Mouse (Mus musculus) kidney, embryonic 14.5 days (tissue): Measurements from ENCODE around the gene Trim63. TPM values are rescaled to one million over a fixed set of nuclear protein-coding genes. Genes with fewer than 3 reads are reported as not detected.

ENCODE experiments used
- ATAC-seq: fragments of 200-750 bp; cut with Nextera tagmentation; 2 replicates; pipeline ENCODE4 v1.8.0; 2017; ENCODE audit warnings: moderate number of reproducible peaks, mild to moderate bottlenecking, moderate TSS enrichment, moderate library complexity; ENCODE audit not compliant: low FRiP score, low TSS enrichment
- H3K27ac ChIP-seq: fragments of 300-500 bp; sonication (generic); 2 replicates; pipeline ENCODE4 v1.5.1; 2014; ENCODE audit warnings: low read depth, mild to moderate bottlenecking, low read length, moderate library complexity, mixed read lengths
- H3K27me3 ChIP-seq: fragments of 300-500 bp; sonication (generic); 2 replicates; pipeline ENCODE4 v1.6.1; 2014; ENCODE audit warnings: mild to moderate bottlenecking, low read length; ENCODE audit not compliant: control insufficient read depth, insufficient read depth
- H3K36me3 ChIP-seq: fragments of 300-500 bp; sonication (generic); 2 replicates; pipeline ENCODE4 v1.6.1; 2014; ENCODE audit warnings: low read length, mixed read lengths; ENCODE audit not compliant: control insufficient read depth, insufficient read depth
- H3K4me1 ChIP-seq: fragments of 300-500 bp; sonication (generic); 2 replicates; pipeline ENCODE4 v1.6.1; 2014; ENCODE audit warnings: low read length, mixed read lengths; ENCODE audit not compliant: control insufficient read depth, insufficient read depth
- H3K4me2 ChIP-seq: fragments of 300-500 bp; sonication (generic); replicated peaks from 2 replicates; pipeline ENCODE4 v1.6.1; 2014; ENCODE audit warnings: low read depth, mild to moderate bottlenecking, low read length
- H3K4me3 ChIP-seq: fragments of 300-500 bp; sonication (generic); 2 replicates; pipeline ENCODE4 v1.5.1; 2014; ENCODE audit warnings: mild to moderate bottlenecking, low read length
- H3K9ac ChIP-seq: fragments of 300-500 bp; sonication (generic); 2 replicates; pipeline ENCODE4 v1.6.1; 2014; ENCODE audit warnings: low read depth, mild to moderate bottlenecking, low read length, moderate library complexity
- H3K9me3 ChIP-seq: fragments of 300-500 bp; sonication (generic); 2 replicates; pipeline ENCODE4 v1.6.1; 2016; ENCODE audit warnings: low read length; ENCODE audit not compliant: control insufficient read depth
- WGBS: fragments of 180-500 bp; shearing (Covaris S2); extraction: QIAGEN DNeasy Blood & Tissue Kit; methylation state at CpG from one replicate; pipeline ENCODE4 v1.1.7; 2014; 5-methylcytosine and 5-hydroxymethylcytosine counted together
- polyA plus RNA-seq: library from polyadenylated mRNA; unstranded; fragments of >200 nt; fragmentation: Nextera tagmentation; extraction: Ambion mirVana; gene quantifications from 2 replicates; pipeline ENCODE4 v1.2.1, GENCODE M21; 2014

Trim63 gene
- polyA plus RNA-seq, 1 experiment from 2014 or later = 0.88 TPM

GRCm38 (mm10) chr4:134296523-134296922, 18.4 kb upstream of the Trim63 start:
- H3K4me2 ChIP-seq = no peak overlapping the region
- no peak for ATAC-seq
- H3K36me3 ChIP-seq = no peaks in the 10 kb centered on the region
- H3K27me3 ChIP-seq = peaks cover 12% of the 10 kb centered on the region
- no peak overlapping the region for H3K27ac ChIP-seq
- H3K4me3 ChIP-seq = no peak overlapping the region
- H3K9ac ChIP-seq = no peak overlapping the region
- H3K4me1 ChIP-seq = no peaks in the 10 kb centered on the region
- H3K9me3 ChIP-seq = 0 out of 2 replicates have a peak, but pooled peaks cover 3% of the 10 kb centered on the region
- WGBS = 91% methylated on average over 4 of the region's 4 CpGs

- Histone ChIP-seq H3K27ac (no peak overlapping the region), H3K9ac (no peak overlapping the region), H3K9me3 (0 out of 2 replicates have a peak, but pooled peaks cover 3% of the 10 kb centered on the region), H3K4me3 (no peak overlapping the region), H3K4me1 (no peaks in the 10 kb centered on the region), H3K27me3 (peaks cover 12% of the 10 kb centered on the region), H3K4me2 (no peak overlapping the region), H3K36me3 (no peaks in the 10 kb centered on the region)
- WGBS = 86% methylated on average over 8 of the region's 8 CpGs
- ATAC-seq = no peak
Observed at GRCm38 (mm10) chr4:134297369-134297768, 17.6 kb upstream of the Trim63 start.

GRCm38 (mm10) chr4:134298626-134299497, 16.1 kb upstream of the Trim63 start:
- H3K27me3 ChIP-seq = peaks cover 3% of the 10 kb centered on the region; the same call in 1 of the 2 replicates
- no peak for ATAC-seq
- 78% methylated on average over 19 of the region's 19 CpGs for WGBS
- H3K27ac ChIP-seq = no peak overlapping the region
- H3K4me1 ChIP-seq = no peaks in the 10 kb centered on the region
- H3K9me3 ChIP-seq = peaks cover 3% of the 10 kb centered on the region; the same call in 1 of the 2 replicates
- no peaks in the 10 kb centered on the region for H3K36me3 ChIP-seq
- no peak overlapping the region for H3K9ac ChIP-seq
- no peak overlapping the region for H3K4me2 ChIP-seq
- H3K4me3 ChIP-seq = no peak overlapping the region

GRCm38 (mm10) chr4:134299498-134299810, 15.5 kb upstream of the Trim63 start:
- Histone ChIP-seq H3K27me3 (no peaks in the 10 kb centered on the region), H3K27ac (no peak overlapping the region), H3K4me2 (no peak overlapping the region), H3K9ac (no peak overlapping the region), H3K36me3 (no peaks in the 10 kb centered on the region), H3K4me3 (no peak overlapping the region), H3K4me1 (no peaks in the 10 kb centered on the region), H3K9me3 (peaks cover 3% of the 10 kb centered on the region; the same call in 1 of the 2 replicates)
- no peak for ATAC-seq
- 59% methylated on average over 4 of the region's 4 CpGs for WGBS

GRCm38 (mm10) chr4:134300316-134300715, 14.6 kb upstream of the Trim63 start:
- no peak overlapping the region for H3K4me2 ChIP-seq
- no peak for ATAC-seq

GRCm38 (mm10) chr4:134302084-134302483, 12.8 kb upstream of the Trim63 start:
- WGBS = 83% methylated on average over 5 of the region's 5 CpGs
- no peak overlapping the region for H3K4me3 ChIP-seq
- no peak overlapping the region for H3K9ac ChIP-seq
- H3K36me3 ChIP-seq = no peaks in the 10 kb centered on the region
- no peak for ATAC-seq
- H3K27me3 ChIP-seq = no peaks in the 10 kb centered on the region
- peaks cover 3% of the 10 kb centered on the region for H3K4me1 ChIP-seq
- no peaks in the 10 kb centered on the region; the same call in 1 of the 2 replicates for H3K9me3 ChIP-seq
- no peak overlapping the region for H3K27ac ChIP-seq
- H3K4me2 ChIP-seq = no peak overlapping the region

More at GRCm38 (mm10) chr4:134300316-134300715, 14.6 kb upstream of the Trim63 start:
- WGBS = 70% methylated on average over 9 of the region's 9 CpGs
- H3K4me3 ChIP-seq = no peak overlapping the region
- no peak overlapping the region for H3K27ac ChIP-seq
- no peaks in the 10 kb centered on the region for H3K4me1 ChIP-seq
- H3K9me3 ChIP-seq = peaks cover 3% of the 10 kb centered on the region; the same call in 1 of the 2 replicates
- no peak overlapping the region for H3K9ac ChIP-seq
- no peaks in the 10 kb centered on the region for H3K27me3 ChIP-seq
- no peaks in the 10 kb centered on the region for H3K36me3 ChIP-seq

- Histone ChIP-seq H3K27ac (no peak overlapping the region), H3K36me3 (no peaks in the 10 kb centered on the region), H3K9ac (no peak overlapping the region), H3K27me3 (no peaks in the 10 kb centered on the region), H3K4me3 (no peak overlapping the region), H3K4me1 (peaks cover 8% of the 10 kb centered on the region), H3K9me3 (no peaks in the 10 kb centered on the region; the same call in 1 of the 2 replicates), H3K4me2 (peak overlapping the region; percentile 11; the same call in 1 of the 2 replicates)
- no peak for ATAC-seq
- WGBS = 70% methylated on average over 2 of the region's 2 CpGs
Observed at GRCm38 (mm10) chr4:134306963-134307362, 8.0 kb upstream of the Trim63 start.

- Histone ChIP-seq H3K4me3 (no peak overlapping the region), H3K4me1 (peaks cover 8% of the 10 kb centered on the region)
Observed at GRCm38 (mm10) chr4:134307367-134308072, 7.4 kb upstream of the Trim63 start.

GRCm38 (mm10) chr4:134310106-134310505, 4.8 kb upstream of the Trim63 start:
- no peak for ATAC-seq
- H3K4me2 ChIP-seq = no peak overlapping the region
- no peaks in the 10 kb centered on the region for H3K36me3 ChIP-seq
- no peak overlapping the region for H3K27ac ChIP-seq
- no peaks in the 10 kb centered on the region; the same call in 1 of the 2 replicates for H3K9me3 ChIP-seq
- H3K4me1 ChIP-seq = peaks cover 12% of the 10 kb centered on the region
- H3K4me3 ChIP-seq = no peak overlapping the region
- no peaks in the 10 kb centered on the region for H3K27me3 ChIP-seq
- 77% methylated on average over 7 of the region's 7 CpGs for WGBS
- H3K9ac ChIP-seq = no peak overlapping the region

More at GRCm38 (mm10) chr4:134307367-134308072, 7.4 kb upstream of the Trim63 start:
- peak; percentile 28; the same call in 1 of the 2 replicates for ATAC-seq
- peak overlapping the region; percentile 11; the same call in 1 of the 2 replicates for H3K4me2 ChIP-seq
- no peaks in the 10 kb centered on the region for H3K27me3 ChIP-seq
- no peak overlapping the region for H3K27ac ChIP-seq
- H3K36me3 ChIP-seq = no peaks in the 10 kb centered on the region
- no peak overlapping the region for H3K9ac ChIP-seq
- no peaks in the 10 kb centered on the region; the same call in 1 of the 2 replicates for H3K9me3 ChIP-seq
- 23% methylated on average over 12 of the region's 12 CpGs for WGBS
